Mouse (Mus musculus): ENCODE measurements at regions not wholly inside any gene's neighbourhood (a gene's known extent, or its start where the extent isn't known, plus 50 kb on each side); places are given as distances from the start of the nearest gene placed in this dataset.

- DNase-seq (ENCODE audit: low spot score in 2 of 2): no peak
Observed at GRCm38 (mm10) chr5:111597733-111598132, 136.0 kb upstream of the Gm26897 start.

DNA sequence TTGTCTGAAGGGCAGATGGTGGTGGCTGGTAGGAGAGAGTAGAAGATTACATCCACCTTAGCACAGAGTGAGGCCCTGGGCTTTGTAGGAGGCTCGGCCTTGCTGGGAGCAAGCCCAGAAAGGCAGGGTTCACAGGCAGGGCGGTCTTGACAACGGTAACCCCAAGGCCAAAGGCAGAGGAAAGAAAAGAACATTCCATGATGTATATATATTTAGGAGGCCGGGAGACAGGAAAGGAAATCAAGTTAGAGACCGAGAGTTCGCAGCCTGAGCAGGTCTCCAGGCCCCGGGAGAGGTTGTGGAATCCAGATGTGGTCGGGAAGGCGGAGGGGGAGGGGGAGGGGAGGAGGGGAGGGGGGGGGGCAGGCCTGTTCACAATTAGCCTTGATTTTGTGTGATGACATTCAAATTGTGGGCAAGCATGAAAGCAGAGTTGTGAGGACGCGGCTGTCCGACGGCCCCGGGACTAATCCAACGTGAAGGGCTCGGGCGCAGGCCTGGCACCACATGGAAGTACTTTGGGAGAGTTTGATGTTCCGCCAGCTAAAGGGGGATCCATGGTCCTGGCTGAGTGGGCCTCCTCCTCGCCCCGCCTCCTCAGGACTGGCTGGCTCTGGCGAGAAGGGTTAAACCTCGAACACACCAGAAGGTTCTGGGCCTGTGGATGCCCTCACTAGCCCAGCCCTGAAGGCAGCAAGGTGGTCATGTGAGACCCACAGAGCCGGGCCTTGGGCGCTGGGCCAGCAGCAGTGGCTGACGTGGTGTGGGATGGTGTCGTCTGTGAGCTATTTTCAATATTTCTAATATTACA is 131.8 kb upstream of the Gm26897 start:
- no peak for DNase-seq (ENCODE audit: low spot score in 2 of 2)

DNA sequence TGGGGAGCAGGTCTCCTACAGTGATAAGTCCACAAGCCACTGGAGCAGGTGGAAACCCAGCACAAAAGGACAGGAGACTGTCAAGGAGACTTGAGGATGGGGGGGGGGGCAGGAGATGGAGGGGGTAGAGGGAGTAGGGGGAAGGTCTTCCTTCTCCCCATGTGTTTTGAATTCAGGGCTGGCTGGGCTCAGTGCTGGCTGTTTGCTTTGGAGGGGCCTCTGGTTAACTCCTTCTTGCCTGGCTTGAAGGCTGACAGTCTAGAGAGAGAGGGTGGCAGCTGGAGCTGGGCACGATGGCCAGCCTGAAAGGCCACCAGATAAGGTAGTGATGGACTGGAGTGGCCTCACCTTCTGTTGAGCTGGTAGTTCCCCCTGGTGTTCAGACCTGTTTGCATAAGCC is 120.0 kb upstream of the Gm26897 start:
- no peak for DNase-seq (ENCODE audit: low spot score in 2 of 2)

DNA sequence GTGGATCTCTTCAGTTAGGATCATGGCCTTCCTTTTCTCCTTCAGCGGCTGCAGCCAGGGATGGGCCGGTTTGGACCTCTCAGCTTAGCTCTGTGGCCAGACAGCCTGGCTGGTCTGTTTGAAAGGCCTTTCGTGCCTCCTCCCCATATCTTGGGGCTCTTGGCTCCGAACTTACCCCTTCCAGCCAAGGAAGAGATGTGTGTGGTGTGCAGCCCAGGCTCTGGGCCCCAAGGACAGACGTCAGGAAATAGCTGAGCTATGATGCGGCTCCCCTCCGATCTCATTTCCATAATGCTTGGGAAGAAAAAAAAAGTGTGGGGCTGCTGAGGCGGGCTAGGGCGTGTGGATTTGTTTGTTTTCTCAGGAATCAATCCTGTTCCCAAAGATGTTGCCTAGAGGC is 113.8 kb upstream of the Gm26897 start:
- DNase-seq (ENCODE audit: low spot score in 2 of 2): no peak

DNA sequence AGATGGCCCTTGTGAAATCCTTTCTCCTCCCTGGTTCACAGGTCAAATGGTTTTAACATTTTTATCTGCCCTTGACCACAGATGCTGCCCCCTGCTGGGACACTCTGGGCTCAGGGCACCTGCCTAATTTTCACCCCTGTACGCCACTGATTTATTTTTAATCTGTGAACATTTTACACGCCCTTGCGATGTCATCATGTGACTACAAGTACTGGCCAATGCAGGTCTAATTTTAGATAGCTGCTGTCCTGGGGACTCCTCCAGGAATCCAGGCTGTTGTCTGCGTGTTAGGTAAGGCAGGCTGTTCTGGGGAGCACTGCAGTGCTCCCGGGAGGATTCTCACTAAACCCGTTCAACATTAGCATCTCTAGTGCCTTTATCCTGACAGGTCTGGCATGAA is 113.1 kb upstream of the Gm26897 start:
- DNase-seq (ENCODE audit: low spot score in 2 of 2): no peak

GRCm38 (mm10) chr5:111622481-111622880 is 111.2 kb upstream of the Gm26897 start:
- DNase-seq (ENCODE audit: low spot score in 2 of 2): no peak

- DNase-seq (ENCODE audit: low spot score in 2 of 2): no peak
Observed at GRCm38 (mm10) chr5:111626273-111626798, 107.4 kb upstream of the Gm26897 start.

DNA sequence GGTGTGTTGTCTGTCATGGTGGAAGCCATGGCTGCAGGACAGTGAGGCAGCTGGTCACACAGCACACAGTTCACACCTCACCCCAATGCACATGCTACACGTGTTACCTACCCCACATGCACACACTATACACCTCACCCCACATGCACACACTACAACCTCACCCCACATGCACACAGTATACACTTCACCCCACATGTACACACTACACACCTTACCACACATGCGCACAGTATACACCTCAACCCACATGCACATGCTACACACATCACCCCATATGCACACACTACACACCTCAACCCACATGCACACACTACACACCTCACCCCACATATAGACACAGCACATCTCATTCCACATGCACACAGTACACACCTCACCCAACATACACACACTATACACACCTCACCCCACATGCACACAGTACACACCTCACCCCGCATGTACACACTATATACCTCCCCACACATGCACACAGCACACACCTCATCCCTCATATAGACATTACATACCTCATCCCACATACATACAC is 103.3 kb upstream of the Gm26897 start:
- DNase-seq (ENCODE audit: low spot score in 2 of 2): no peak

DNA sequence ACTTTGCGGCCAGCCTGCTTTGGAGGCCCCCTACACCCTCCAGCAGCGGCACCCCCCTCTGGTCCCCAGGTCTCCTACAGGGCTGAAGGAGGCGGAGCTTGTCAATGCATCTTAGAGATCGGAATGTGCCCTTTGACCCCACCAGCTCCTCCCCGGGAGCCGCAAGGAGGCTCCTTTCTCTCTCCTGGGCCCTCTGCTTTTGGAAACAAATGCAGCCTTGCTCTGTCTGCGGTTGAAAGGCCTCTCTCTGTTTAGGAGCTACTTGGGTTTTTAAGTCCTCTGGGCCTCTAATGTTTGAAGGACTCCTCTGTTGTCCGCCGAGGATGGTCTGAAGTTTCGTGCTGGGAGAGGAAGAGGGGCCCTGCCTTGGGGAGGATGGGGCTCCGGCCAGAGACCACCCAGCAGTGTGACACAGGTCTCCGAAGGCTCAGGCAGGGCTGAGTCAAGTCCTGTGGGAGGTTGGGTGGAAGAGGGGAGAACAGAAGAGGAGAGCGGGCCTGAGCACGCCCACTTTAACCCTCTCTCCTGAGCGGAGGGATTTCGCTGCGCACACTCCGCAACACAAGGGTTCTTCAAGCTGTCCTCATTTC is 102.1 kb upstream of the Gm26897 start:
- DNase-seq (ENCODE audit: low spot score in 2 of 2): no peak

GRCm38 (mm10) chr5:111635092-111635491 is 98.6 kb upstream of the Gm26897 start:
- no peak for DNase-seq (ENCODE audit: low spot score in 2 of 2)

GRCm38 (mm10) chr5:111636969-111637368 is 96.8 kb upstream of the Gm26897 start:
- DNase-seq (ENCODE audit: low spot score in 2 of 2): no peak

DNA sequence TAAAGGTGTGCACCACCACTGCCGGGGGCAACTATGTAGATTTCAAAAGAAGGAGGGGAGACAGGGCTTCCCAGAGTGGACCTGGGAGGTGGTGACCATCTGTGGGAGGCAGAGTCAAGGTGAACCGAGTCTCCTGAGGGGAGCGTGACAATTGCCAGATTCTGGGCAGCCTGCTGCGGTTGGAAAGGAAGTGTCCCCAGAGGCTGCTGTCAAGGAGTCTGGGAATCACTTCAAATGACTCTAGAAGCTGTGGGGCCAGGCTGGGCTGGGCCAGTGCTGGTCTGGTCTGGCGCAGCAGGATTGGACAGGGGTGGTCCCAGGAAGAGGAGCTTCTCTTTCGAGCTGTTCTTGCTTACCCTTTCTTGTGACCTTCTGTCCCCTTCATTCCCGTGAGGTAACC is 95.4 kb upstream of the Gm26897 start:
- DNase-seq (ENCODE audit: low spot score in 2 of 2): no peak

- no peak for DNase-seq (ENCODE audit: low spot score in 2 of 2)
Observed at GRCm38 (mm10) chr5:111639476-111640287, 94.0 kb upstream of the Gm26897 start.

DNA sequence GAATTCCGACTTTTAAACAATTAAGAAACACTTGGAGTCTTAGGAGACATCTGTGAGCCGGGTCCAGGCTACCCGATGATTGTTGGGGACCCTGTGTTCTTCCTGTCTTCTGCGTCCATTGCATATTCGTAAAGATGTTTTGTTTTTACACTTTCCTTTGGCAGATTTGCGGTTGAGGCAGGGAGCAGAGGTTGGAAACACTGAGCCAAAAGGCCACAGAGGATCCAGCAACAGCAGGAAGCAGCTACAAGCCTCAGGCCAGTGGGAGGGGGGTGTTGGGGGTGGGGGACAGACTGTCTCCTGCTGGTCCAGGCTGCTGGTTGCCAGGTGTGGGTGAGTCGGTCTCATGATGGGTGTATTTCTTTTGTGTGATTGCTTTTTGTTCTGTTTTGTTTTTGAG is 92.7 kb upstream of the Gm26897 start:
- DNase-seq (ENCODE audit: low spot score in 2 of 2): no peak

DNA sequence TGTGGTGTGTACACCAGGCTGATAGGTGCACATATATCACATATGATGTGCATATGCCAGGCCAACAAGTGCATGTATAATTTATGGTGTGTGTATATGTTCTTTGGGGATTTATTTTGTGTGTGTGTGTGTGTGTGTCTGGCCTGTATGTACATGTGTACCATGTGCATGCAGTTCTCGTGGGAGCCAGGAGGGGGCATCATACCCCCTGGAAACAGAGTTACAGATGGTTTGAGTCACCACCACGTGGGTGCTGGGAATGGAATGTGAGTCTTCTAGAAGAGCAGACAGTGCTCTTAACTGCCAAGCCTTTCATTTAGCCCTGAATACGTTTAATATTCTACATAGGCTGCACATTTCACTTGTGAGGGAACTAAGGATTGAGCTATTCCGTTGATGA is 92.0 kb upstream of the Gm26897 start:
- no peak for DNase-seq (ENCODE audit: low spot score in 2 of 2)

DNA sequence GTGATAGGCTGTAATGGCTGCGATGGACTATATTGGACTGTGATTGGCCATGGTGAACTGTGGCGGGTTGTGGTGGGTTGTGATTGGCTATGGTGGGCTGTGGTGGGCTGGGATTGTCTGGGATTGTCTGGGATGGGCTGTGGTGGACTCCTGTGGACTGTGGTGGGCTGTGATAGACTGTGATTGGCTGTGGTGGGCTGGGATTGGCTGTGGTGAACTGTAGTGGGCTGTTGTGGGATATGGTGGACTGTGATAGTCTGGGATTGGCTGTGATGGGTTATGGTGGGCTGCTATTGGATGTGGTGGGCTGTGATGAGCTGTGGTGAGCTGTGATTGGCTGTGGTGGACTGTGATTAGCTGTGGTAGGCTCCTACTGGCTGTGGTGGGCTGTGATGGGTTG is 89.6 kb upstream of the Gm26897 start:
- DNase-seq (ENCODE audit: low spot score in 2 of 2): no peak

GRCm38 (mm10) chr5:111644788-111645187 is 88.9 kb upstream of the Gm26897 start:
- no peak for DNase-seq (ENCODE audit: low spot score in 2 of 2)

- no peak for DNase-seq (ENCODE audit: low spot score in 2 of 2)
Observed at GRCm38 (mm10) chr5:111647686-111648200, 86.0 kb upstream of the Gm26897 start.

- DNase-seq (ENCODE audit: low spot score in 2 of 2): no peak
Observed at GRCm38 (mm10) chr5:111648481-111648880, 85.2 kb upstream of the Gm26897 start.

- DNase-seq (ENCODE audit: low spot score in 2 of 2): peak; percentile 70 to 78
Observed at GRCm38 (mm10) chr5:111649012-111649411, 84.7 kb upstream of the Gm26897 start.

DNA sequence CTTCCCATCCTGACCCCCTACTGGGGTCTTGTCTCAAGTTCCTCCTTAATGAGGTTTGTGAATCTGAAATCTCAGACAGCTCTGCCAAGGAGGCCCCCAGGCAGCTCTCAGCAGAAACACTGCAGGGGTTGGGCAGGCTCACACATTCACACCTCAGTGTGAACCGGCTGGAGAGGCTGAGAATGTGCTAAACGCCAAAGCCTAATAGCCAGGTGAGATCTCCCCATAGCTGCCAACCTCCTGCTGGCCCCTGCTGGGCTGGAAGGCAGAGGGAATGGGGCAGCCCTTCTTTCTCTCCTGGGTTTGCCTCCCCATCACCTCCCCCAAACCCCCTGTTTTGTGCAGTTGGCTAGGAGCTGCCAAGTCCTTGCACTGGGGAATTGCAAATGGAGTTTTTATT is 81.3 kb upstream of the Gm26897 start:
- DNase-seq (ENCODE audit: low spot score in 2 of 2): no peak

- no peak for DNase-seq (ENCODE audit: low spot score in 2 of 2)
Observed at GRCm38 (mm10) chr5:111656436-111656835, 77.3 kb upstream of the Gm26897 start.
